Mouse (Mus musculus): Measurements from ENCODE around the gene Speg. TPM values are rescaled to one million over a fixed set of nuclear protein-coding genes. Genes with fewer than 3 reads are reported as not detected.

The Speg gene
- polyA plus RNA-seq, 1 experiment from 2014 or later: 20.3 TPM

DNA sequence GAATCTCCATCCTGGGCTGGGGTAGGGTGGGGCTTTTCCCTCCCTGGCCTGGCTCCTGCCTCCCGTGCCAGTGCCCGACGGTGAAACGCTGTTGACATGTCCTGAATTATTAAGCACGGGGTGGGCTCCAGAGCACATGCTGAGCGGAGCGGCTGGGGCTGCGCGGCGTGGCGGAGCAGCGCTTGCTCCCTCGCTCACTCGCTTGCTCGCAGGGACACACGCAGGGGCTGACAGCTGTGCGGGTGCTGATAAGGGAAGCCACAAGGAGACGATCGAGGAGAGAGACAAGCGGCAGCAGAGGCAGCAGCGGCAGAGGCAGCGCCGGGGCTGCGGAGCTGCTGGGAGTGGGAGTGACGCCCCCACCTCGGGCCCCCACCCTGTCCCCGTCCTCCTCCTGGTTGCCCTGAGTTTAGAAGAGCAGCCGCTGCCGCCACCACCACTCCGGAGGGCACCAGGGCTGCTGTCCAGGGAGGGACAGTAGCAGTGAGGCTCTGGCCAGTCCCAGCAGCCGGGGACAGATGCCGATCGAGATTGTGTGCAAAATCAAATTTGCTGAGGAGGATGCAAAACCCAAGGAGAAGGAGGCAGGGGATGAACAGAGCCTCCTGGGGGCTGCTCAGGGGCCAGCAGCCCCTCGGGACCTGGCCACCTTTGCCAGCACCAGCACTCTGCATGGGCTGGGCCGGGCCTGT, 75.4 kb downstream of the Speg start, which contains the start of gene Asic4:
Gene Asic4 (plus strand): TSS at position 123 of the 692 bp plus-strand sequence.
- Histone ChIP-seq H3K36me3 (ENCODE audit: control insufficient read depth, insufficient read depth, low read length) (no peaks in the 10 kb centered on the region), H3K27me3 (replicated peaks; ENCODE audit: control insufficient read depth, insufficient read depth, low read length) (peaks cover 73% of the 10 kb centered on the region), H3K4me3 (ENCODE audit: low read depth, low read length) (peak within 1 kb of the TSS; percentile 31), H3K9me3 (ENCODE audit: control insufficient read depth, low read length) (no peaks in the 10 kb centered on the region), H3K4me2 (ENCODE audit: low read depth, low read length) (peak within 1 kb of the TSS; percentile 61), H3K4me1 (ENCODE audit: control insufficient read depth, insufficient read depth, low read length) (peaks cover 41% of the 10 kb centered on the region), H3K27ac (replicated peaks; ENCODE audit: low read depth, low read length) (no peak within 1 kb of the TSS), H3K9ac (ENCODE audit: low read depth, low read length) (peak within 1 kb of the TSS; percentile 38)
- 2% methylated on average over 26 of the region's 35 CpGs for WGBS
- ATAC-seq (ENCODE audit: low read depth): no peak
- peak; percentile 36 for DNase-seq (ENCODE audit: low spot score)

DNA sequence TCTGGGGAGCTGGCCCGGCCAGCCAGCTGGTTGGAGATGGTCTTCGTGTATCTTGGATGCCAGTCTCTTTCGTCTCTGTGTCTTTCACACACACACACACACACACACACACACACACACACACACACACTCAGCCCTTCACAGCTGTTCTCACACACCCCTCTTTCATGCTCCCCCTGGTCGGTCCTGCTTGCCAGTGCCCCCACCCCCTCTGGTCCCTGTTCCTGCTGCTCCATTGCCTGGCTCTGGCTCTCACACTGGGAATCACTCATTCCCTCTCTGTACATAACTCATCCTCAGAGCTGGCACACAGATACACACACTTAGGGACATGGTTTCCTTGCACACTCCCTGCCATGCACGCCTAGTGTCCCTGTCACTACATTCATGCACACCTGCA, 76.8 kb downstream of the Speg start:
- Histone ChIP-seq H3K4me3 (ENCODE audit: low read depth, low read length) (no peak overlapping the region), H3K27me3 (replicated peaks; ENCODE audit: control insufficient read depth, insufficient read depth, low read length) (peaks cover 69% of the 10 kb centered on the region), H3K4me2 (ENCODE audit: low read depth, low read length) (no peak overlapping the region), H3K36me3 (ENCODE audit: control insufficient read depth, insufficient read depth, low read length) (no peaks in the 10 kb centered on the region), H3K4me1 (ENCODE audit: control insufficient read depth, insufficient read depth, low read length) (peaks cover 37% of the 10 kb centered on the region), H3K27ac (replicated peaks; ENCODE audit: low read depth, low read length) (no peak overlapping the region), H3K9ac (ENCODE audit: low read depth, low read length) (no peak overlapping the region), H3K9me3 (ENCODE audit: control insufficient read depth, low read length) (no peaks in the 10 kb centered on the region)
- DNase-seq (ENCODE audit: low spot score) (no peak), ATAC-seq (ENCODE audit: low read depth) (no peak)
- 65% methylated on average over 5 of the region's 5 CpGs for WGBS

DNA sequence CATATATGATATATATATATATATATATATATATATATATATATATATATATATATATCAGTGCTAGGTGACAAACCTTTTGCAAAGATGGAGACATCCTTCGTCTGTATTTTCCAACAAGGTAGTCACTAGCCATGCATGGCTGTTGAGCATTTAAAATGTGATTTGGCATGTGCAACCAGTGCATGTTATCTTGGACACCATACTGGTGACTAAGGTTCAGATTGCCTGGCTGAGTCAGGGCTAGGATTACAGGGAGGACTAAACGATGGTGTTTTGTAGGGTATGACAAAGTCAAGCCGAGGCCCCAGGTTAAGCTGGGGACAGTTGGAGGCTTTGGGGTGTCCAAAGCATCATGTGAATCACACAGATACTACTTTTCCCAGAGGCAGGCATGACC, 80.3 kb downstream of the Speg start:
- H3K9me3 ChIP-seq (ENCODE audit: control insufficient read depth, low read length): no peaks in the 10 kb centered on the region
- no peak overlapping the region for H3K9ac ChIP-seq (ENCODE audit: low read depth, low read length)
- H3K27me3 ChIP-seq (replicated peaks; ENCODE audit: control insufficient read depth, insufficient read depth, low read length): peaks cover 56% of the 10 kb centered on the region
- no peak overlapping the region for H3K4me2 ChIP-seq (ENCODE audit: low read depth, low read length)
- peaks cover 20% of the 10 kb centered on the region for H3K4me1 ChIP-seq (ENCODE audit: control insufficient read depth, insufficient read depth, low read length)
- H3K36me3 ChIP-seq (ENCODE audit: control insufficient read depth, insufficient read depth, low read length): no peaks in the 10 kb centered on the region
- ATAC-seq (ENCODE audit: low read depth) (no peak), DNase-seq (ENCODE audit: low spot score) (no peak)
- no peak overlapping the region for H3K27ac ChIP-seq (replicated peaks; ENCODE audit: low read depth, low read length)
- no peak overlapping the region for H3K4me3 ChIP-seq (ENCODE audit: low read depth, low read length)
- 66% methylated on average over 3 of the region's 3 CpGs for WGBS

DNA sequence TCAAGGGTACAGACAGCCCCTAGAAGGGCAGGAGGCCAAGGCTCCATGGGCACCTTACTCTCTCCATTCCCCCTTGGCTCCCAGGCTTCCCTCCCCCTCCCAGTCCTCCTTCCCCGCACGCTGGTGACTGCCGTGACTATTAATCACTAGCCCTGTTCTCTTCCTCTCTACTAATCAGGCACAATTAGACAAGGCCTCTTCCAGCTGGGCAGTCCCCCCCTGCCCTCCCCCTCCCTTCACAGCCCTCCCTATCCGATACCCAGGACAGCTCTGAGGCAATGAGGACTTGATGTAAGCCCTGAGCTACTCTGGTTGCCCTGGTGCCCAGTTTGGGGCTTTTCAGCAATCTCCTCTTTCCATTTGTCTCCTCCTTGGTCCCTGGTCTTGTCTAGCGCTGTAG, 80.9 kb downstream of the Speg start:
- H3K27ac ChIP-seq (replicated peaks; ENCODE audit: low read depth, low read length): no peak overlapping the region
- H3K9me3 ChIP-seq (ENCODE audit: control insufficient read depth, low read length): no peaks in the 10 kb centered on the region
- no peak for ATAC-seq (ENCODE audit: low read depth)
- no peaks in the 10 kb centered on the region for H3K36me3 ChIP-seq (ENCODE audit: control insufficient read depth, insufficient read depth, low read length)
- DNase-seq (ENCODE audit: low spot score): no peak
- H3K4me2 ChIP-seq (ENCODE audit: low read depth, low read length): no peak overlapping the region
- peaks cover 16% of the 10 kb centered on the region for H3K4me1 ChIP-seq (ENCODE audit: control insufficient read depth, insufficient read depth, low read length)
- no peak overlapping the region for H3K4me3 ChIP-seq (ENCODE audit: low read depth, low read length)
- peaks cover 51% of the 10 kb centered on the region for H3K27me3 ChIP-seq (replicated peaks; ENCODE audit: control insufficient read depth, insufficient read depth, low read length)
- H3K9ac ChIP-seq (ENCODE audit: low read depth, low read length): no peak overlapping the region
- WGBS: 38% methylated on average over 5 of the region's 5 CpGs

DNA sequence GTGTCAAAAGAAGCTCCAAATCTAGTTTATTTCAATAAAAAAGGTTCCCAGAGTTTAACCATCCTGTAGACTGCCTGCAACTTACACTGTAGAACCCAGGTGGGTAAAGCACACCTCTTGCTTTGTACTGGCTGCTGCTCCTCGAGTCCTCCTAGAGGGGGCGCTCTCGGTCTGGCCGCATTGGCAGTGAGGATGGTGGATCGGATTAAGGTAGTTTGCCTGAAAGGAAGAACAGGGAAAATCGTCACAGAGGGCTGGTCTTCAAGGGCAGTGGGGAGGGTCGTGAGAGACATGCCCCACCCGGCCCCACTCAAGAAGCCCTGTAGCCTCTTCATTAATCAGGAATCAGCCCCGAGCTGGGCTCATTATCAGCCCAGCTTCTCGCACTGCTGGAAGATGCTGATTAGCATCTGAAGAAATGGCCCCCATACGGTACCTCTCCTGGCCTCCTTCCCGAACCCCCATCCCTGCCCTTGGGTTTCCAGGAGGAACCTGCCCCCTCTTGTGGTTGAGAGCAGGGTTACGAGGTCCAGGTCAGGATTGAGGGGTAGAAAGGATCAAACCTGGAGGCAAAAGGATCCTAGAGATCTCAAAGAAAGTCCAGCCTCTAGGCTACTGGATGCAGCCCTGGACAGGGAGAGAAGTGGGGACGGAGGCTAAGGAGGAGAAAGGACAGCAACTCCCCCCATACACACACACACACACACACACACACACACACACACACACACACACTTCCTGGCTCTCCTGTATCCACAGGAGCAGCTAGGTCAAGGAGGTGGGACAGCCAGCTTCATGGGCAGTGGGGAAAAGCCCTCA, 81.9 kb downstream of the Speg start:
- ATAC-seq (ENCODE audit: low read depth) (no peak), DNase-seq (ENCODE audit: low spot score) (no peak)
- H3K27me3 ChIP-seq (replicated peaks; ENCODE audit: control insufficient read depth, insufficient read depth, low read length): peaks cover 40% of the 10 kb centered on the region
- H3K9me3 ChIP-seq (ENCODE audit: control insufficient read depth, low read length): no peaks in the 10 kb centered on the region
- H3K36me3 ChIP-seq (ENCODE audit: control insufficient read depth, insufficient read depth, low read length): no peaks in the 10 kb centered on the region
- no peak overlapping the region for H3K4me3 ChIP-seq (ENCODE audit: low read depth, low read length)
- no peak overlapping the region for H3K9ac ChIP-seq (ENCODE audit: low read depth, low read length)
- 13% methylated on average over 14 of the region's 14 CpGs for WGBS
- peaks cover 16% of the 10 kb centered on the region for H3K4me1 ChIP-seq (ENCODE audit: control insufficient read depth, insufficient read depth, low read length)
- H3K27ac ChIP-seq (replicated peaks; ENCODE audit: low read depth, low read length): no peak overlapping the region
- no peak overlapping the region for H3K4me2 ChIP-seq (ENCODE audit: low read depth, low read length)

DNA sequence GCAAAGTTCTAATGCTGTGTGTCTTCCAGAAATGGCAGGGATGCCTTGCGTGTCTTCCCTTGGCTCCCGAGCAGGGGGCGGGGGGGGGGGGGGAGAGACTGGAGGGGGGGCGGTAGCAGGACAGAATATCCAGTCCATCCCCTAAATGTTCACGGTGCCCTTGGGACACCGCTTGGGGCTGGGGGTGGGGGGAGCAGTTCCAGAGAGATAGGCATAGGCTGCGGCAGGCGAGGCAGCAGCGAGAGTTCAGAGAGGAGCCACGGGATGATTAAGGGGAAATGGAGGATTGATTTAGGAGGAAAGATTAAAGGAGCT, 82.6 kb downstream of the Speg start:
- H3K4me1 ChIP-seq (ENCODE audit: control insufficient read depth, insufficient read depth, low read length): peaks cover 16% of the 10 kb centered on the region
- ATAC-seq (ENCODE audit: low read depth): no peak
- H3K27me3 ChIP-seq (replicated peaks; ENCODE audit: control insufficient read depth, insufficient read depth, low read length): peaks cover 33% of the 10 kb centered on the region
- no peaks in the 10 kb centered on the region for H3K9me3 ChIP-seq (ENCODE audit: control insufficient read depth, low read length)
- 4% methylated on average over 7 of the region's 10 CpGs for WGBS
- H3K4me3 ChIP-seq (ENCODE audit: low read depth, low read length): no peak overlapping the region
- no peak overlapping the region for H3K27ac ChIP-seq (replicated peaks; ENCODE audit: low read depth, low read length)
- no peak for DNase-seq (ENCODE audit: low spot score)
- H3K36me3 ChIP-seq (ENCODE audit: control insufficient read depth, insufficient read depth, low read length): no peaks in the 10 kb centered on the region
- H3K9ac ChIP-seq (ENCODE audit: low read depth, low read length): no peak overlapping the region
- H3K4me2 ChIP-seq (ENCODE audit: low read depth, low read length): peak overlapping the region; percentile 50

DNA sequence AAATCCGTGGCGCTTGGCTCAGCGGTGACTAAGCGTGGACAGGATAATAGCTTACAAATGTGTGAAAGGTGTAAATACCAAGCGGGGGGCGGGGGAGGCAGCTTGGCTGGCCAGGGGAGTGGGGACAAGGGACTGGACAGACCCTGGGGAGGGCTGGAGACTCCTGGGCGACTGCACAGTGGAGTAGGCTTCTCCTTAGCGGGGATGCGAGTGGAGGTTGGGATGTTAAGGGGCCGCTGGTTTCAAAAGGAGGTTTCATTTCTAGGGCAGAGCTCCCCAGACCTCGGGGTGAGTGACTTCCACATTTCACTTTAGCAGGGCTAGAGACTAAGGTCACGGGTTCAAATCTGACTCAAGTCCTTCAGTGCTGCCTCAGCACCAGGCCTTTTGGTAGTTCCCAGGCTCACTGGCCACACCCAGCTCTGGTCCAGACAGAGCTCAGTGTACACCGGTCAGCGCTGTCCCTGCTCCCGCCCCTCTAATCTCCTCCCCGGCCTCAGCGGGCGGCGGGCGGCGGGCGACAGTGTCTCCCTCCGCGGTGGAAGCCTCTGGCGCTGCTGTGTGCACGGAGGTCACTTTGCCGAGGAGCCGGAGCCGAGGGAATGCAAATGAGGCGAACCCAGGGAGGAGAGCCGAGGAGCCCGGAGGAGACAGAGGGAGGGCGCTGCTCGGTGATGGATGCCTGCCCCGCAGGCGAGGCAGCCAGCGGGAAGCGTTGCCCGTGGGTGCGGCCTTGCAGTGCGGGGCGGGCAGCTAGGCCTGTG, 83.1 kb downstream of the Speg start:
- peak overlapping the region; percentile 38 for H3K9ac ChIP-seq (ENCODE audit: low read depth, low read length)
- H3K4me1 ChIP-seq (ENCODE audit: control insufficient read depth, insufficient read depth, low read length): peaks cover 16% of the 10 kb centered on the region
- no peak for DNase-seq (ENCODE audit: low spot score)
- peak overlapping the region; percentile 50 for H3K4me2 ChIP-seq (ENCODE audit: low read depth, low read length)
- peak overlapping the region; percentile 31 for H3K4me3 ChIP-seq (ENCODE audit: low read depth, low read length)
- H3K27me3 ChIP-seq (replicated peaks; ENCODE audit: control insufficient read depth, insufficient read depth, low read length): peaks cover 32% of the 10 kb centered on the region
- H3K27ac ChIP-seq (replicated peaks; ENCODE audit: low read depth, low read length): no peak overlapping the region
- no peaks in the 10 kb centered on the region for H3K36me3 ChIP-seq (ENCODE audit: control insufficient read depth, insufficient read depth, low read length)
- ATAC-seq (ENCODE audit: low read depth): peak; percentile 42; the same call in 1 of the 2 replicates
- H3K9me3 ChIP-seq (ENCODE audit: control insufficient read depth, low read length): no peaks in the 10 kb centered on the region
- 7% methylated on average over 29 of the region's 42 CpGs for WGBS

DNA sequence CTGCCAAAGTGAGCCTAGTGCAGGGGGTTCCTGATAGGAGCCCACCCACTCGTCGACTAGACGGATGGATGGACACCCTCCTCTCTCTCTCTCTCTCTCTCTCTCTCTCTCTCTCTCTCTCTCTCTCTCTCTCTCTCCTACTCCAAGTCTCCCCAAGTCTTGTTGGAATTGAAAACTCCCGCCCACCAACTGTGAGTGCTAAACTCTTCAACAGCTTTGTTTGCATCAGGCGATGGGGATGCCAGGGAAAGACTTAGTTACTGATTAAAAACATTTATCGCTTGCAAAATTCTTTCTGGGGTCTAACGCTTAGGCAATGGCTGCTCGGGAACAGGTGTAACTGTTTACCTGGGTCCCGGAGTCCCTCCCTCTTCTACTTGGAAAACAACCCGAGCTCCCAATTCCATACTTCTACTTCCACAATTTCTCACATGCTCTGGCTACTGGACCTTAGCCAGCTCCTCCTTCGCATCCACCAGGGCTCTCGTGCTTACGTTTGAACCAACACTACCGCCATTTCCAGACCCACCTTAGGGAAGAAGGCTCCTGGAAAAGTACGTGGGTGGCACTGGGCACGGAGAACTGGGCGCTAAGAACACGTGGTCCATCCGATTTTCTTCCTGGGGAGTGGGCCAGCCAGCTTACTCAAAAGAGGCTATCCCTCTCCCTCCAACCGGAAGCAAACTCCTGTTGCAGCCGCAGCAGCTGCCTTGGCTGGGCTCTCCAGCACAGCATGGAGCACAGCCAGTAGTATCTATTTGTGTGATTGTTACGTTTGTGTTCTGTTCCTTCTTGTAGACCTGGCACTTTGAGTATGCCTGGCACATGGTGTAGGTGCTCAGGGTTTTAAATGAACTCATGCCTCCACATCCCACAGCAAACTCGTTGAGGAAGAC, 83.9 kb downstream of the Speg start:
- peak; percentile 60 for DNase-seq (ENCODE audit: low spot score)
- Histone ChIP-seq H3K4me3 (ENCODE audit: low read depth, low read length) (peak overlapping the region; percentile 31), H3K4me2 (ENCODE audit: low read depth, low read length) (peak overlapping the region; percentile 50), H3K27ac (replicated peaks; ENCODE audit: low read depth, low read length) (0 out of 2 replicates have a peak overlapping the region, but pooled peaks have one; percentile 15), H3K27me3 (replicated peaks; ENCODE audit: control insufficient read depth, insufficient read depth, low read length) (peaks cover 32% of the 10 kb centered on the region), H3K9ac (ENCODE audit: low read depth, low read length) (peak overlapping the region; percentile 38), H3K9me3 (ENCODE audit: control insufficient read depth, low read length) (no peaks in the 10 kb centered on the region), H3K4me1 (ENCODE audit: control insufficient read depth, insufficient read depth, low read length) (peaks cover 16% of the 10 kb centered on the region), H3K36me3 (ENCODE audit: control insufficient read depth, insufficient read depth, low read length) (no peaks in the 10 kb centered on the region)
- 12% methylated on average over 23 of the region's 23 CpGs for WGBS
- no peak; the same call in 1 of the 2 replicates for ATAC-seq (ENCODE audit: low read depth)
